Mouse (Mus musculus) erythroid progenitor cell, adult 5-6 weeks (primary cell): ENCODE data around the gene C2cd4a. TPM values are rescaled to one million over a fixed set of nuclear protein-coding genes. Genes with fewer than 3 reads are reported as not detected.

Source experiments
- ATAC-seq: replicated peaks from 2 replicates; pipeline ENCODE4 v1.8.0; 2016; ENCODE audit warnings: moderate number of reproducible peaks, mild to moderate bottlenecking, moderate TSS enrichment, inconsistent platforms; ENCODE audit not compliant: poor library complexity, low FRiP score, severe bottlenecking
- total RNA-seq, 2 experiments: library from RNA; stranded (forward) in 1 of 2; stranded (reverse) in 1 of 2; fragments of 150-400 nt in 1 of 2; fragments of 186-747, 209-891 nt in 1 of 2; gene quantifications; 2 replicates each; pipeline versions ENCODE4 v1.2.3 to v1.2.4; 2015 to 2017; ENCODE audit warnings: low replicate concordance in 2 of 2

Gene C2cd4a
- total RNA-seq, 2 experiments from 2014 or later, result not detected

GRCm38 (mm10) chr9:67839981-67840859 is 8.1 kb upstream of the C2cd4a start, which contains the start of gene Vps13c:
Gene Vps13c (plus strand): TSS chr9:67840396.
- ATAC-seq, result peak; percentile 96

GRCm38 (mm10) chr9:67837311-67837710 is 5.2 kb upstream of the C2cd4a start:
- ATAC-seq, result no peak

GRCm38 (mm10) chr9:67834535-67834934 is 2.4 kb upstream of the C2cd4a start:
- ATAC-seq, result no peak

GRCm38 (mm10) chr9:67831359-67832045 is 628 bp downstream of the C2cd4a start:
- ATAC-seq, result no peak

GRCm38 (mm10) chr9:67830411-67831358 is 1.4 kb downstream of the C2cd4a start:
- ATAC-seq, result no peak

GRCm38 (mm10) chr9:67828182-67828581 is 3.9 kb downstream of the C2cd4a start:
- no peak for ATAC-seq

GRCm38 (mm10) chr9:67825527-67825926 is 6.6 kb downstream of the C2cd4a start:
- no peak for ATAC-seq

GRCm38 (mm10) chr9:67823131-67823530 is 9.0 kb downstream of the C2cd4a start:
- ATAC-seq, result no peak

- no peak for ATAC-seq
Measured at GRCm38 (mm10) chr9:67818668-67818950, 13.5 kb downstream of the C2cd4a start.

GRCm38 (mm10) chr9:67817898-67818667 is 14.0 kb downstream of the C2cd4a start:
- ATAC-seq, result no peak

- ATAC-seq, result no peak
Measured at GRCm38 (mm10) chr9:67816172-67816928, 15.8 kb downstream of the C2cd4a start.

GRCm38 (mm10) chr9:67813665-67814337 is 18.3 kb downstream of the C2cd4a start:
- ATAC-seq, result no peak

GRCm38 (mm10) chr9:67813171-67813570 is 19.0 kb downstream of the C2cd4a start:
- ATAC-seq, result no peak

- no peak for ATAC-seq
Measured at GRCm38 (mm10) chr9:67811116-67811515, 21.0 kb downstream of the C2cd4a start.

GRCm38 (mm10) chr9:67810527-67810926 is 21.6 kb downstream of the C2cd4a start:
- ATAC-seq, result no peak

- no peak for ATAC-seq
Measured at GRCm38 (mm10) chr9:67807000-67807399, 25.1 kb downstream of the C2cd4a start.

- no peak for ATAC-seq
Measured at GRCm38 (mm10) chr9:67802241-67802640, 29.9 kb downstream of the C2cd4a start.
